Mouse (Mus musculus): ENCODE data around the gene Lmln.

GRCm38 (mm10) chr16:33082951-33083350, 20.6 kb downstream of the Lmln start:
- TF ChIP-seq CTCF (conservative IDR thresholded peaks at IDR 0.05 in 1 of 2, IDR thresholded peaks at IDR 0.05 in 1 of 2; ENCODE audit: low read depth in 2 of 2, low read length in 2 of 2) (no peak), POLR2A (IDR thresholded peaks at IDR 0.05; ENCODE audit: low read depth, low read length) (no peak), USF1 (IDR thresholded peaks at IDR 0.05; ENCODE audit: low read depth, low read length) (no peak), HCFC1 (IDR thresholded peaks at IDR 0.05; ENCODE audit: low read depth, low read length) (no peak), E2F4 (IDR thresholded peaks at IDR 0.05; ENCODE audit: insufficient replicate concordance, low read depth, low read length) (no peak), SMC3 (IDR thresholded peaks at IDR 0.05; ENCODE audit: low read depth, low read length) (no peak)
